Mouse (Mus musculus): Measurements from ENCODE around the gene Pmepa1.

GRCm38 (mm10) chr2:173187182-173187855, 89.0 kb downstream of the Pmepa1 start:
- TF ChIP-seq CTCF (IDR thresholded peaks at IDR 0.05) = no peak
- TF ChIP-seq EP300 (IDR thresholded peaks at IDR 0.05) = no peak

Measured in lung, postnatal 0 days (tissue).